Mouse (Mus musculus) heart, postnatal 0 days (tissue): Measurements from ENCODE around the gene Slc31a2.

Experiments used
- CTCF ChIP-seq: IDR thresholded peaks from 2 replicates; pipeline ENCODE4 v1.5.1; 2016; ENCODE audit warnings: antibody characterized with exemption, control low read depth, low read depth
- EP300 ChIP-seq: IDR thresholded peaks from 2 replicates; pipeline ENCODE4 v1.6.1; 2016; ENCODE audit warnings: antibody characterized with exemption, low read depth

- TF ChIP-seq EP300 (no peak), CTCF (no peak)
These were observed 32.2 kb upstream of the Slc31a2 start for GRCm38 (mm10) chr4:62230153-62230552.
